Mouse (Mus musculus): ENCODE results near the gene Nol11.

DNA sequence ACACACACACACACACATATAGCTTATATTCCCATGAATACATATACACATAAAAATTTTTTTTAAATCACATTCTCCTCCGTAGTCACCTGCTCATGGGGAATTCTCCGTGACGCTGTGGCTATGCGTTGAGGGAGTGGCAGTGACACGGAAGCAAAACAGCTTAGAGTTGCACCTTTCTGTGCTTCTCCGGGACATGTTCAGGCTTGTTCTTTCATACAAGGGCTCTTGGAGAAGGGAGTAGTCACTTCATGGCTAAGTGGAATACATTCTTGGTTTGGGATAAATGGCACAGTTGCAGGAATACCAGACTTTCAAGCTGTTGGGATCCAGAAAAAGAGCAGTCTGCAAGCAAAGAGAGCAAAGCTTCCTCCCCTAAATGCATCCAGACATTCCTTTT is 51.6 kb downstream of the Nol11 start:
- no peak for TF ChIP-seq POLR2A (IDR thresholded peaks at IDR 0.05; ENCODE audit: insufficient read length, low read depth)
- TF ChIP-seq E2F4 (IDR thresholded peaks at IDR 0.05; ENCODE audit: insufficient read depth), result no peak
- TF ChIP-seq USF1 (IDR thresholded peaks at IDR 0.05; ENCODE audit: low read depth), result no peak
- TF ChIP-seq CEBPB (IDR thresholded peaks at IDR 0.05; ENCODE audit: insufficient read depth, poor library complexity, severe bottlenecking), result no peak
- TF ChIP-seq TCF12 (IDR thresholded peaks at IDR 0.05; ENCODE audit: insufficient read depth, poor library complexity, severe bottlenecking), result no peak
- TF ChIP-seq POLR2AphosphoS2 (IDR thresholded peaks at IDR 0.05; ENCODE audit: insufficient read length, low read depth), result no peak
- no peak for TF ChIP-seq MAX (IDR thresholded peaks at IDR 0.05; ENCODE audit: low read depth)
- no peak for TF ChIP-seq SRF (IDR thresholded peaks at IDR 0.05; ENCODE audit: control insufficient read depth, insufficient read length, low read depth)
- TF ChIP-seq MYOD1 (IDR thresholded peaks at IDR 0.05; ENCODE audit: control insufficient read depth in 1 of 3, insufficient read length in 2 of 3, low read depth in 2 of 3), result no peak
- TF ChIP-seq TCF3 (IDR thresholded peaks at IDR 0.05; ENCODE audit: insufficient read length, low read depth), result no peak
- TF ChIP-seq MYOG (IDR thresholded peaks at IDR 0.05; ENCODE audit: control insufficient read depth in 1 of 3, insufficient read depth in 1 of 3, insufficient read length in 2 of 3, low read depth in 2 of 3), result no peak
- no peak for TF ChIP-seq REST (IDR thresholded peaks at IDR 0.05; ENCODE audit: insufficient read depth, insufficient read length)
